Mouse (Mus musculus) intestine, embryonic 14.5 days (tissue): ENCODE data around the gene Mettl23. TPM values are rescaled to one million over a fixed set of nuclear protein-coding genes. Genes with fewer than 3 reads are reported as not detected.
A peak's percentile ranks its signal among the peaks of the same experiment; 100 is the strongest.

Source experiments
- ATAC-seq: fragments of 200-750 bp; cut with Nextera tagmentation; replicated peaks from 2 replicates; pipeline ENCODE4 v1.8.0; 2017; ENCODE audit warnings: low read depth, moderate number of reproducible peaks, moderate TSS enrichment, moderate library complexity; ENCODE audit not compliant: low FRiP score, low TSS enrichment
- DNase-seq: peaks from one replicate; pipeline ENCODE4 v3.0.0-alpha.2; 2018; ENCODE audit warnings: low spot score
- H3K27ac ChIP-seq: fragments of 300-500 bp; sonication (generic); 2 replicates; pipeline ENCODE4 v1.5.1; 2014; ENCODE audit warnings: low read depth, mild to moderate bottlenecking, control low read depth
- H3K27me3 ChIP-seq: fragments of 300-500 bp; sonication (generic); replicated peaks from 2 replicates; pipeline ENCODE4 v1.6.1; 2014; ENCODE audit warnings: low read length, control low read depth; ENCODE audit not compliant: control insufficient read depth, insufficient read depth
- H3K36me3 ChIP-seq: fragments of 300-500 bp; sonication (generic); 2 replicates; pipeline ENCODE4 v1.6.1; 2014; ENCODE audit warnings: low read length, control low read depth; ENCODE audit not compliant: control insufficient read depth, insufficient read depth
- H3K4me1 ChIP-seq: fragments of 300-500 bp; sonication (generic); replicated peaks from 2 replicates; pipeline ENCODE4 v1.6.1; 2014; ENCODE audit warnings: low read length, control low read depth, mixed read lengths; ENCODE audit not compliant: control insufficient read depth, insufficient read depth
- H3K4me2 ChIP-seq: fragments of 300-500 bp; sonication (generic); 2 replicates; pipeline ENCODE4 v1.6.1; 2014; ENCODE audit warnings: low read length
- H3K4me3 ChIP-seq: fragments of 300-500 bp; sonication (generic); 2 replicates; pipeline ENCODE4 v1.5.1; 2014; ENCODE audit warnings: low read depth, low read length, control low read depth, mixed read lengths
- H3K9ac ChIP-seq: fragments of 300-500 bp; sonication (generic); 2 replicates; pipeline ENCODE4 v1.6.1; 2014; ENCODE audit warnings: mild to moderate bottlenecking, low read length
- H3K9me3 ChIP-seq: fragments of 300-500 bp; sonication (generic); 2 replicates; pipeline ENCODE4 v1.6.1; 2016; ENCODE audit warnings: low read length, control low read depth; ENCODE audit not compliant: control insufficient read depth
- WGBS: fragments of 180-500 bp; shearing (Covaris S2); extraction: QIAGEN DNeasy Blood & Tissue Kit; methylation state at CpG from one replicate; pipeline ENCODE4 v1.1.7; 2014; 5-methylcytosine and 5-hydroxymethylcytosine counted together
- polyA plus RNA-seq: library from polyadenylated mRNA; unstranded; fragments of >200 nt; fragmentation: Nextera tagmentation; extraction: Ambion mirVana; gene quantifications from 2 replicates; pipeline ENCODE4 v1.2.1, GENCODE M21; 2014

The Mettl23 gene
- polyA plus RNA-seq, 1 experiment from 2014 or later: 70.3 TPM

DNA sequence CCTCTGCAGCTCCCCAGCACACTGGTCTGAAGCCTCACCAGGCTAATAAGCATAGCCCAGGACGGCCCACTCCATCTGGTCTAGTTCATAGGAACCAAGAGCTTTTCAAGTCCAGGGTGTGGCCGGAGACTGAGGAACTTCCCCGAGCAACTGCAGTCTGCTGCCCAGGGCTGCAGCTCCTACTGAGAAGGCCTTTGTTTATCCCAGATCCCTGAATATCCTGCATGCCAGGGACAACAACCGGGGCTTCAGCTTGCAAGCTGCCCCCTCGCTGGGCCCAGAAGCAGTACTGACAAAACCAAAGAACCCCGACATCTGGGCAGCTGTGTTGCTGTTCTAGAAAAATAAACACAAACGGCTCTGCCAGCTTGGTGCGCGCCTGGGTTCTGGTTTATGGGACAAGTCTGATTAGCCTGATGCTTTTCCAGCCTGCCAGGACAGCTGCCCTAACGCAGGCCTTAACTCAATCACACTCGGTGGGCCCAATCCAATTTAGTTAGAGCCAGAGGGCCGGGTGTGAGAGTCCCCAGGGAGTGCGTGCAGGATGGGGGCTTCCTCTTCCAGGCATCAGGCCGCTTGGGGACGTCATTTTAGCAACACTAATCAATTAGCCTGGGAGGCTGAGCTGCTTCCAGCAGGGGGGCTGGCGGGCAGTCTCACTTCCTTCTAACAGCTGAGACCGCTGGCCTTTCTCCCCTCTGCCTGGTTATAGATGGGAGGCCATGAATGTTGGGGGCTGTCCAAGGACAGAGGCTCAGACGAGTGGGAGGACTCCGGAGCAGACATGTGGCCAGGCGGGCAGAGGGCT, 28.8 kb upstream of the Mettl23 start:
- DNase-seq (peak; percentile 71), ATAC-seq (0 out of 2 replicates have a peak, but pooled peaks have one; percentile 12)
- peak overlapping the region; percentile 89 for H3K27ac ChIP-seq
- H3K4me2 ChIP-seq: 0 out of 2 replicates have a peak overlapping the region, but pooled peaks have one; percentile 6
- 17% methylated on average over 20 of the region's 20 CpGs for WGBS
- H3K4me3 ChIP-seq: no peak overlapping the region
- 0 out of 2 replicates have a peak, but pooled peaks cover 2% of the 10 kb centered on the region for H3K36me3 ChIP-seq
- H3K9ac ChIP-seq: peak overlapping the region; percentile 20; the same call in 1 of the 2 replicates
- H3K9me3 ChIP-seq: no peaks in the 10 kb centered on the region
- no peaks in the 10 kb centered on the region for H3K27me3 ChIP-seq
- peaks cover 47% of the 10 kb centered on the region for H3K4me1 ChIP-seq

DNA sequence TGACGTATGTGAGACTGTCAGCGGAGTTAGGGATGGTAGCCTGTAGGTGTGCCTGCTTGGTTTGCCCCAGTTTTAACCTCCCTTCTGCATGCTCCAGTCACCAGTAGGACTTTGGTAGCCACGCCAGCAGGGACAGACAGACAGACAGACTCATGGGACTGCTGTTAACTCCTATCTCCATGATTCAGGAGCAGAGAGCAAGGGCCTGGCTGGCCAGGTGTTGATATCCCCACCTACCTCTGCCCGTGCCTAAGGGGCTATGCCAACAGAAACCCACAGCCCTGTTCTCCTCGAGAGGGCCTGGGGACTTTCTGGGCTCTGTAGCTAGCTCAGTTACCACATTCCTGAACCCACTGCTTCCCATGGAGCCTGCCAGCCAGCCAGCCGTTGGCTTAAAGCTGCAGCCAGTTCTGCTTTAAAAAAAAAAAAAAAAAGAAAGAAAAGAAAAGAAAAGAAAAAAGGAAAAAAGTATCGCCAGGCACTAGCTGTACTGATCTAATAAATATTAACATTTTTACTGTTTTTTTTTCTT, 28.1 kb upstream of the Mettl23 start:
- Histone ChIP-seq H3K4me3 (no peak overlapping the region), H3K4me1 (peaks cover 51% of the 10 kb centered on the region), H3K4me2 (no peak overlapping the region), H3K36me3 (no peaks in the 10 kb centered on the region), H3K27ac (peak overlapping the region; percentile 89), H3K27me3 (no peaks in the 10 kb centered on the region), H3K9ac (0 out of 2 replicates have a peak overlapping the region, but pooled peaks have one; percentile 20), H3K9me3 (no peaks in the 10 kb centered on the region)
- WGBS: 38% methylated on average over 7 of the region's 7 CpGs
- ATAC-seq (no peak), DNase-seq (no peak)

DNA sequence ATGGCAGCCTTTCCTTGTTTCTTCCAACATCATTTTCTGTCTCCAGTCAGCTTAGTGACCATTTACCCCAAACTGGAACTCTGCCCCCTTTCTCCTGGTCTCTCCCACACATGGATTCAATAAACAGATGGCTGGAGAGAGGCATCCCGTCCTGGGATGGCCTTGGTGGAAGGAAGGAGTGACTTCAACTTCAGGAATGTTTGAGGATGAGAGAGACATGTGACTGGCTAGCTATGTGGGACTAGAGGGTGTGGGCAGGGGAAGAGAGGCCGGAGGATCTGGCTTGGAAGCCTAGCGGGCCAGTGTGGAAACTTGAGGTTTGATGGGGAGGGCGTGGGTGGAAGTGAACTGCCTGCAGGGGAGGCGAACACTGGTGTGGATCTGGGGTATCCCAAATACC, 26.3 kb upstream of the Mettl23 start:
- 61% methylated on average over 5 of the region's 5 CpGs for WGBS
- H3K9me3 ChIP-seq: no peaks in the 10 kb centered on the region
- DNase-seq: no peak
- H3K4me1 ChIP-seq: peaks cover 47% of the 10 kb centered on the region
- no peaks in the 10 kb centered on the region for H3K36me3 ChIP-seq
- H3K9ac ChIP-seq: no peak overlapping the region
- no peak overlapping the region for H3K27ac ChIP-seq
- H3K4me2 ChIP-seq: no peak overlapping the region
- H3K27me3 ChIP-seq: no peaks in the 10 kb centered on the region
- no peak for ATAC-seq
- H3K4me3 ChIP-seq: no peak overlapping the region

DNA sequence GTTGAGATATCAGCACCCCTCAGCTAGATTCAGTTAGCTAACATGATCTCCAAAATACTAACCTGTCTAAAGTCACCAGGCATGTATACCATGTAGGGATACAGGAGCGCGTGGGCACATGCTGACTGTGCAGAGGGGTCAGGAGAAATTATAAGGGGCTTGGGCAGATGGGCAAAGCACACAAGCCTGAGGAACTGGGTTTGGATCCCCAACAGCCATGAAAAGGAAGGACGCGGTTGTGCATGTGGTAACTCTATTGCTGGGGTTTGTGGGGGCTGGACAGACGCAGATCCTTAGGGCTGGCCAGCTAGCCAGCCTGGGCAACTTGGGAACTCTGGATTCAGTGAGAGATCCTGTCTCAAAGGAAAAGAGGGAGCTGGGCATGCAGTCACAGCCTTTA, 25.5 kb upstream of the Mettl23 start:
- 98% methylated on average over 5 of the region's 5 CpGs for WGBS
- no peak overlapping the region for H3K4me3 ChIP-seq
- no peak for DNase-seq
- H3K4me1 ChIP-seq: peaks cover 40% of the 10 kb centered on the region
- no peaks in the 10 kb centered on the region for H3K27me3 ChIP-seq
- no peak for ATAC-seq
- no peaks in the 10 kb centered on the region for H3K9me3 ChIP-seq
- no peak overlapping the region for H3K27ac ChIP-seq
- no peaks in the 10 kb centered on the region for H3K36me3 ChIP-seq
- H3K4me2 ChIP-seq: no peak overlapping the region
- H3K9ac ChIP-seq: no peak overlapping the region

GRCm38 (mm10) chr11:116818722-116819121, 24.4 kb upstream of the Mettl23 start:
- Histone ChIP-seq H3K27ac (peak overlapping the region; percentile 57; the same call in 1 of the 2 replicates), H3K36me3 (no peaks in the 10 kb centered on the region), H3K9ac (no peak overlapping the region), H3K4me3 (no peak overlapping the region), H3K9me3 (no peaks in the 10 kb centered on the region), H3K4me1 (peaks cover 29% of the 10 kb centered on the region), H3K27me3 (no peaks in the 10 kb centered on the region), H3K4me2 (no peak overlapping the region)
- DNase-seq (no peak), ATAC-seq (peak; percentile 67; the same call in 1 of the 2 replicates)
- 33% methylated on average over 8 of the region's 8 CpGs for WGBS

DNA sequence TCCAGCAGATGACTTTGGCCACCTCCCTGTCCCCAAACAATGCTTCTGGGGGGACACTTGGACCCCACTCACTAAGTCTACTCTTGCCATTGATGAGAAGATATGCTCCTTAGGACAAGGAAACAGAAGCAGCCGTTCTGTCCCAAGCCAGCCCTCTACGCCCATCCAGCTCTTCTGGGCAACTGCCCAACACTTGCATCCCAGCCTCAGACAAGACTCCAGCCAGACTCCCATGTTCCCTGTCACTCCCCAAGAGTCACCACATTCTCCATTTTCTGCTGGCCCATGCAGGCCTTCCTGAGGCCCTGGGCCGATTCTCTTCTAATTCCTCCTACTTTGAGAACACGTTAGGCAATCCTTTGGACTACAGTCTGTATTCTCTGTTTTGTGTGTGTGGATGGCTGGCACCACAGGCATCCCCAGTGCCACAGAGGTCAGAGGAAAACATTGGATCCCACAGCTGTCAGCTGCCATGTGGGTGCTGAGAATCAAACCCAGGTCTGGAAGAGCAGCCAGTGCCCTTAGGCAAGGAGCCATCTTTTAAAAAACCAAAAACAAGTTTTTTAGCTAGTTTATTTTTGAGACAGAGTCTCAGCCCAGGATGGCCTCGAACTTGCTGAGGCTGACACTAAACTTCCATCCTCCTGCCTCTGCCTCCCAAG, 23.0 kb upstream of the Mettl23 start:
- WGBS: 88% methylated on average over 5 of the region's 5 CpGs

GRCm38 (mm10) chr11:116821057-116821940, 21.8 kb upstream of the Mettl23 start:
- Histone ChIP-seq H3K4me3 (no peak overlapping the region), H3K4me2 (no peak overlapping the region), H3K36me3 (no peaks in the 10 kb centered on the region), H3K27me3 (no peaks in the 10 kb centered on the region), H3K27ac (no peak overlapping the region; the same call in 1 of the 2 replicates), H3K9me3 (no peaks in the 10 kb centered on the region), H3K4me1 (peaks cover 21% of the 10 kb centered on the region), H3K9ac (no peak overlapping the region)
- no peak for DNase-seq
- 60% methylated on average over 13 of the region's 13 CpGs for WGBS
- no peak for ATAC-seq

More for the DNA sequence above, 23.0 kb upstream of the Mettl23 start:
- H3K4me2 ChIP-seq: no peak overlapping the region
- no peaks in the 10 kb centered on the region for H3K27me3 ChIP-seq
- ATAC-seq (no peak), DNase-seq (no peak)
- H3K9ac ChIP-seq: no peak overlapping the region
- H3K36me3 ChIP-seq: no peaks in the 10 kb centered on the region
- H3K4me1 ChIP-seq: peaks cover 15% of the 10 kb centered on the region
- H3K9me3 ChIP-seq: no peaks in the 10 kb centered on the region
- no peak overlapping the region for H3K4me3 ChIP-seq
- H3K27ac ChIP-seq: no peak overlapping the region

- no peak overlapping the region for H3K4me2 ChIP-seq
- H3K4me1 ChIP-seq: peaks cover 30% of the 10 kb centered on the region
- H3K9me3 ChIP-seq: no peaks in the 10 kb centered on the region
- H3K4me3 ChIP-seq: no peak overlapping the region
- H3K27me3 ChIP-seq: no peaks in the 10 kb centered on the region
- WGBS: 53% methylated on average over 10 of the region's 10 CpGs
- no peak overlapping the region for H3K9ac ChIP-seq
- no peak overlapping the region for H3K27ac ChIP-seq
- DNase-seq (no peak), ATAC-seq (no peak)
- no peaks in the 10 kb centered on the region for H3K36me3 ChIP-seq
Observed at GRCm38 (mm10) chr11:116822215-116822614, 20.9 kb upstream of the Mettl23 start.
